Mouse (Mus musculus): ENCODE data around the gene Bmp4. TPM values are rescaled to one million over a fixed set of nuclear protein-coding genes. Genes with fewer than 3 reads are reported as not detected.

The Bmp4 gene
- polyA plus RNA-seq, 1 experiment from 2014 or later = 3.6 TPM

DNA sequence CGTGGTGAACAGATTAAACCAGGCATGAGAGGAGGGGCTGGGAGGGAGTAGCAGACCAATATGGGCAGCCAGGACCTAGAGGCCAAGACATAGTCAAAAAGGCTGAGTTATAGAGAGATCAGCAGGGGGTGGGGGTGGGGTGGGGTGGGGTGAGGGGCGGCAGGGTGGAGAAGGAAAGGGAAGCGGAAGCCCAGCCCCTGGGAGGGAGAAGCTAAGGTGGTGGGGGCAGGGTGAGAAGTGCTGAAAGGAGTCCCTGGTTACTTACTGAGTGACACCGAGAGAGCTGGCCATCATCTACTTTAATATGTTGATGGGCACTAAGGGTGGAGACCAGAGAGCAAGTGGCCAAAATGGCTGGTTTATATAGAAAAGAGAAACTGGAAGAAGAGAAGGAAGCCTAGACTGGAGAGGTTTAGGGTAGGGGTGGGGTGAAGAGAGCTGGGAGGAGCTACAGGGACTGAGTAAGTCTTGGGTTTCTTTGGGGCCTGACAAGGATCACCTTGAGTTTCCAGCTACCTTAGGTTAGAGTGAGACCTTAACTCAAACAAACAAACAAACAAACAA, 20.2 kb upstream of the Bmp4 start:
- Histone ChIP-seq H3K9ac (no peak overlapping the region), H3K4me2 (replicated peaks) (no peak overlapping the region), H3K27ac (no peak overlapping the region), H3K36me3 (replicated peaks; ENCODE audit: control insufficient read depth, insufficient read depth) (no peaks in the 10 kb centered on the region), H3K4me1 (replicated peaks; ENCODE audit: control insufficient read depth, insufficient read depth, low read length) (no peaks in the 10 kb centered on the region), H3K27me3 (ENCODE audit: control insufficient read depth, insufficient read depth, low read length) (no peaks in the 10 kb centered on the region), H3K4me3 (replicated peaks; ENCODE audit: low read length) (no peak overlapping the region), H3K9me3 (ENCODE audit: control insufficient read depth, low read length) (no peaks in the 10 kb centered on the region)
- ATAC-seq (ENCODE audit: low FRiP score) (no peak), DNase-seq (ENCODE audit: low spot score) (no peak)
- WGBS = 52% methylated on average over 4 of the region's 4 CpGs

DNA sequence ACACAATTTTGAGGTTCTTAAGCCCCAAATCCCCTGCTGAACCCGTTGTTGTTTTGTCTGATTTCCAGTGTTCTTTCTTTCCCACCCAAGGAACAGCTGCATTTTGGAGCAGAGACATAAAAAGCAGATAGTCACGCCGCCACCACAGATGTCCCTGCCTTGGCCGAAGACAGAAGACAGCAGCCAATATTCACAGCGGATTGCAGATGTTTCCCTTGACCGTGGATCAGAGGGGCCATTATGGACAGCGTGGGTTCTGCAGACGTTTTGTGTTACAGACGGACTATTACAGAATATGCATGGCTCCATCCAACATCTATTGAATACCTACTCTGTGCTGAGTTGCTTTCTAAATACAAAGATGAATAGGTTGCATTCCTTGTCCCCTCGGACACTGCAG, 18.5 kb upstream of the Bmp4 start:
- ATAC-seq (ENCODE audit: low FRiP score) (no peak), DNase-seq (ENCODE audit: low spot score) (no peak)
- Histone ChIP-seq H3K36me3 (replicated peaks; ENCODE audit: control insufficient read depth, insufficient read depth) (no peaks in the 10 kb centered on the region), H3K9ac (no peak overlapping the region), H3K4me2 (replicated peaks) (no peak overlapping the region), H3K4me3 (replicated peaks; ENCODE audit: low read length) (no peak overlapping the region), H3K27me3 (ENCODE audit: control insufficient read depth, insufficient read depth, low read length) (no peaks in the 10 kb centered on the region), H3K9me3 (ENCODE audit: control insufficient read depth, low read length) (no peaks in the 10 kb centered on the region), H3K4me1 (replicated peaks; ENCODE audit: control insufficient read depth, insufficient read depth, low read length) (no peaks in the 10 kb centered on the region), H3K27ac (no peak overlapping the region)
- WGBS = 78% methylated on average over 10 of the region's 10 CpGs

DNA sequence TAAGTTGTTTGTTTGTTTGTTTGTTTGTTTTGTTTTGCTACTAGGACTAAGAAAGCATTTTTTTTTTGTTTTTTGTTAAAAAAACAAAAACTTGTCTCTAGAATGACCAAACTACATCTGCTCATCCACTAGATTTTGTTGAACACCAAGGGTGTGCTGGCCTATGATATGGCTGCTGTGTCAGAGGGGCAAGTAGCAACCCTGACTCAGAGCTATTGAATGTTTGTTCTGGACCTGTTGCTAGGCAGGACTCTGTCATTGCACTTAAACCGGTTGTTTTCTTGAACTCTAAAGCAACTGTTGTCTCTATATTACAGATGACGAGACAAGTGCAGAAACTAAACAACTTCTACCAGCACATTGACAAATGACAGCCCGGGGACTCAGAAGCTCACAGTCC, 17.9 kb upstream of the Bmp4 start:
- Histone ChIP-seq H3K9ac (no peak overlapping the region), H3K27ac (no peak overlapping the region), H3K4me1 (replicated peaks; ENCODE audit: control insufficient read depth, insufficient read depth, low read length) (no peaks in the 10 kb centered on the region), H3K27me3 (ENCODE audit: control insufficient read depth, insufficient read depth, low read length) (no peaks in the 10 kb centered on the region), H3K36me3 (replicated peaks; ENCODE audit: control insufficient read depth, insufficient read depth) (no peaks in the 10 kb centered on the region), H3K9me3 (ENCODE audit: control insufficient read depth, low read length) (no peaks in the 10 kb centered on the region), H3K4me3 (replicated peaks; ENCODE audit: low read length) (no peak overlapping the region), H3K4me2 (replicated peaks) (no peak overlapping the region)
- DNase-seq (ENCODE audit: low spot score) (no peak), ATAC-seq (ENCODE audit: low FRiP score) (no peak)
- WGBS = 81% methylated on average over 3 of the region's 3 CpGs

DNA sequence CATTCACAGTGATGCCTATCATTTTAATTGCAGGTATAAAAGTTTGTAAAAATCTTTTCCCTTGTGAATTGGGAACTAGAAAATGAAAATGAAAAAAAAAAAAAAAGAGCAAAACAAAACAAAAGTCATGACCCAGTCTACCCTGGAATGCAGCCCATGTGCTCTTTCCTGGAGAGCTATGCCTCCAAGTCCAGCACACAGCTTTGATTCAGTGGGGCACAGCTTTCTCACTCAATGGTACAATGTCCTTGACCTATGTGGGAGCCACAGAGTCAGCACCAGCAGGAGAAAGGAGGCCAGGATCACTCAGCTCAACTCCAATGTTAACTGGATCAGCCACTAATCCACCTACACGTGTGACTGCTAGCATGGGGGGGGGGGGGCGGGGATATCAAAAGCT, 9.5 kb upstream of the Bmp4 start:
- Histone ChIP-seq H3K27me3 (ENCODE audit: control insufficient read depth, insufficient read depth, low read length) (peaks cover 48% of the 10 kb centered on the region), H3K27ac (no peak overlapping the region), H3K4me2 (replicated peaks) (no peak overlapping the region), H3K9ac (no peak overlapping the region), H3K9me3 (ENCODE audit: control insufficient read depth, low read length) (no peaks in the 10 kb centered on the region), H3K36me3 (replicated peaks; ENCODE audit: control insufficient read depth, insufficient read depth) (no peaks in the 10 kb centered on the region), H3K4me3 (replicated peaks; ENCODE audit: low read length) (no peak overlapping the region), H3K4me1 (replicated peaks; ENCODE audit: control insufficient read depth, insufficient read depth, low read length) (no peaks in the 10 kb centered on the region; the same call in 1 of the 2 replicates)
- 74% methylated on average over 2 of the region's 2 CpGs for WGBS
- ATAC-seq (ENCODE audit: low FRiP score) = no peak
- no peak for DNase-seq (ENCODE audit: low spot score)

DNA sequence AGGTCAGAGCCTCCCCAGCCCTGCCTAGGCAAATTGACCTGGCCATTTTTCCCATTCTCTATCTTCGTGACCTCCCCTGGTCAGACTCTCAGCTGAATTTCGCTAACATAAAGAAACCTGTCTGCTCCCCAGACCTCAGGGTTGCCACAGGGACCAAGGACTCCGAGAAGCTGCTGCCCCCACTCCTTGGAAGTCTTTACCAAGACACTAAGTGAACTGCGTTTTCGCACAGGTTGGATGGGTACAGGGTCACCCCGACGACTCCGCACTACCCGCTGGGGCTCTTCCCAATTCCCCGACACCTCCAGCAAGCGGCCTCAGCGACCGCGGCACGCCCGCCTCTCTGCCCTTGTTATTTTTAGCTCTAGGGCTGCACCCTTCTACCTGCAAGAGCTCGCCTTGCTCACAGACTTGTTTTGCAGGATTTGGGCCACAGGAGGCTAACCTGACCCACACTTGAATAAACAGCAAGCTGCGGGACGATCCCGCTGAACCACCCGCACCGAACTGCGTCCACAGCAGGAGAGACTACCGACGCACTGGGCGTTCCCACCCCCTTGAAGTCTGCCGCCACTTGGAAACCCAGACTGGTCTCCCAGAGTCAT, 7.7 kb upstream of the Bmp4 start:
- Histone ChIP-seq H3K9me3 (ENCODE audit: control insufficient read depth, low read length) (no peaks in the 10 kb centered on the region), H3K9ac (no peak overlapping the region), H3K27ac (no peak overlapping the region), H3K4me3 (replicated peaks; ENCODE audit: low read length) (peak overlapping the region; percentile 9; the same call in 1 of the 2 replicates), H3K27me3 (ENCODE audit: control insufficient read depth, insufficient read depth, low read length) (peaks cover 56% of the 10 kb centered on the region), H3K36me3 (replicated peaks; ENCODE audit: control insufficient read depth, insufficient read depth) (no peaks in the 10 kb centered on the region), H3K4me1 (replicated peaks; ENCODE audit: control insufficient read depth, insufficient read depth, low read length) (no peaks in the 10 kb centered on the region; the same call in 1 of the 2 replicates), H3K4me2 (replicated peaks) (peak overlapping the region; percentile 38)
- ATAC-seq (ENCODE audit: low FRiP score) (no peak), DNase-seq (ENCODE audit: low spot score) (no peak)
- WGBS = 2% methylated on average over 27 of the region's 27 CpGs

DNA sequence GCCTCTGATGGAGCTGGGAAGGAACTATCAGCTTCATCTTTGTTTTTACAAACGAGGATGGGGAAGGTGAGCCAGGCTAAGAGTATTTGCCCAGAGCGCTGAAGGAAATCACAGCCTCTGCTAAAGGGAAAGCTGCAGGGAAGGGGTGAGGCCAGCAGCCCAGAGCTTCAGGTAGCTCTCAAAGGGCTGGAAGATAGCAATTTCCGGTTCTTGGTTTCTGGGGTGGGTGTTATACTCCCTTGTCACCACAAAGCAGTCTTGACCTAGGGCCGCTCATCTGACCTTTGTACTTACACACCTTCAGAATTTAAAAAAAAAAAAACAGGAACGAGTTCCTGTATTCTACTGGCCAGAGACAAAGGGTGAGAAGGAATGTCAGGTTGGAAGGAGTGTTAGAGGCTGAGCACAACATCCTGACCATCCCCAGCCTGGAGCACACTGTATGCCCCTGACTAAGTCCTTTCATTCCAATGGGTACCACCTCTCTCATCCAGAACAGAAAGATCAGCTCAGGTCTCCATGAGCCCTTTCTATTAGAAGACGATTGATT, 1.2 kb upstream of the Bmp4 start:
- Histone ChIP-seq H3K27me3 (ENCODE audit: control insufficient read depth, insufficient read depth, low read length) (peaks cover 79% of the 10 kb centered on the region), H3K36me3 (replicated peaks; ENCODE audit: control insufficient read depth, insufficient read depth) (no peaks in the 10 kb centered on the region)
- 54% methylated on average over 6 of the region's 6 CpGs for WGBS

DNA sequence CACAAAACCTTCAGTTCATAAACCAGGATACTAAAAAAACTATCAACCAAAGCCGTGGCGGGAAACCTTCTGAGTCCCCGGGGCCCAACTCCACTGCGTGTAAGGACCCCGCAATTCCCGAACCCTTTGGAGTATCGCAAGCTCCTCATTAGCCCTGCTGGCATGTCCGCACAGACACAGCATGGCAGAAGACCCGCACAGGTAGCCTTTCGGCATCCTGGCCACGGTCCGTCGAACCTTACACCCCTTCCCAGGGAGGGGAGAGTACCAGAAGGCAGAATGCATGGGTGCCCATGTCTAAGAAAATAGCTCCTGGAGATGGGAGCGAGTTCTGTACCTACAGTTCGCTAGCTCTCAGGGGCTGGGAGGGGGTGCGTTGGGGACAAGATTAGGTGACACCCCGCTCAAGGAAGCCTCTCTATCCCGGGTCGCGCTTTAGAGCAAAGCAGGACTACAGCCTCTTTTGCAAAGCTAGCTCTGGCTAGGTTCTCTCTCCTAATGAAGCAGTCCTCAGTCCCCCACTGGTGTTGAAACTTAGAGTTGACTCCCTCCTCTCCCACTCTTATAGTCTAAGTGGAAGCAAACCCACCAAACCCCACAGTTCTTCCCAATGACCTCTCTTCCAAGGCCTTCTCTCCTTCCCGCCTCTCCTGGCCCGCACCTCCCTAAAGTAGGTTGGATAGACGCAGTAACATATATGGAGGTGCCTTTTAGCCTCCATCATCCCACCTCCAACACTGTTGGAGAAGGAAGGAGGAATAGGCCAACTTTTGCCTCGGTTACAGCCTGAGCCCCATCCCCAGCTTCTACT, 826 bp downstream of the Bmp4 start:
- Histone ChIP-seq H3K9ac (0 out of 2 replicates have a peak overlapping the region, but pooled peaks have one; percentile 31), H3K9me3 (ENCODE audit: control insufficient read depth, low read length) (no peaks in the 10 kb centered on the region), H3K27me3 (ENCODE audit: control insufficient read depth, insufficient read depth, low read length) (peaks cover 84% of the 10 kb centered on the region), H3K4me1 (replicated peaks; ENCODE audit: control insufficient read depth, insufficient read depth, low read length) (peaks cover 39% of the 10 kb centered on the region), H3K4me2 (replicated peaks) (peak overlapping the region; percentile 93), H3K36me3 (replicated peaks; ENCODE audit: control insufficient read depth, insufficient read depth) (no peaks in the 10 kb centered on the region), H3K4me3 (replicated peaks; ENCODE audit: low read length) (peak overlapping the region; percentile 55), H3K27ac (no peak overlapping the region)
- DNase-seq (ENCODE audit: low spot score) = no peak
- no peak for ATAC-seq (ENCODE audit: low FRiP score)
- WGBS = 7% methylated on average over 24 of the region's 24 CpGs

More for the DNA sequence above, 1.2 kb upstream of the Bmp4 start:
- Histone ChIP-seq H3K4me1 (replicated peaks; ENCODE audit: control insufficient read depth, insufficient read depth, low read length) (peaks cover 23% of the 10 kb centered on the region), H3K9ac (no peak overlapping the region), H3K27ac (no peak overlapping the region), H3K9me3 (ENCODE audit: control insufficient read depth, low read length) (no peaks in the 10 kb centered on the region), H3K4me2 (replicated peaks) (no peak overlapping the region), H3K4me3 (replicated peaks; ENCODE audit: low read length) (no peak overlapping the region)
- no peak for ATAC-seq (ENCODE audit: low FRiP score)
- no peak for DNase-seq (ENCODE audit: low spot score)

DNA sequence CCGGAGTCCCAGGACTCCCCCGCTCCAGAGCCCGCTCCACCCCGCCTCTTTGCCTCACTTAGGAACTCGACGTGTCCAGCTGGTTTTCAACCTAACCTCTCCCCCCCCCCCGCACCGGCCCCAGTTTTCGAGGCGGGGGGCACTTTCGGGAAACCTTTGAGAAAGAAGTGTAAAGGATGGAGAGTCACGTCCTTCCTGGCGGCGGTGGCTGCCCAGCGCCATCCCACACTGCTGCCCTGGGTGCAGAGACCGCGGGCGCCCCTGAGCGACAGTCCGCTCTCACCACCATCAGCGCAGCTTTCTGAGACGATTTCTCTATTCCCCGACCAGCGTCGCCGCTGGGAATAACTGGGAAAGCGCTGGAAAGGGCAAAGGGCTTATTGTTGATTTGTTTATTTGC, 1.8 kb downstream of the Bmp4 start:
- no peak for ATAC-seq (ENCODE audit: low FRiP score)
- Histone ChIP-seq H3K9ac (0 out of 2 replicates have a peak overlapping the region, but pooled peaks have one; percentile 16), H3K4me3 (replicated peaks; ENCODE audit: low read length) (peak overlapping the region; percentile 55), H3K27ac (no peak overlapping the region), H3K4me2 (replicated peaks) (peak overlapping the region; percentile 93), H3K27me3 (ENCODE audit: control insufficient read depth, insufficient read depth, low read length) (peaks cover 87% of the 10 kb centered on the region), H3K9me3 (ENCODE audit: control insufficient read depth, low read length) (no peaks in the 10 kb centered on the region), H3K36me3 (replicated peaks; ENCODE audit: control insufficient read depth, insufficient read depth) (no peaks in the 10 kb centered on the region), H3K4me1 (replicated peaks; ENCODE audit: control insufficient read depth, insufficient read depth, low read length) (peaks cover 39% of the 10 kb centered on the region)
- WGBS = 1% methylated on average over 27 of the region's 27 CpGs
- DNase-seq (ENCODE audit: low spot score) = no peak

DNA sequence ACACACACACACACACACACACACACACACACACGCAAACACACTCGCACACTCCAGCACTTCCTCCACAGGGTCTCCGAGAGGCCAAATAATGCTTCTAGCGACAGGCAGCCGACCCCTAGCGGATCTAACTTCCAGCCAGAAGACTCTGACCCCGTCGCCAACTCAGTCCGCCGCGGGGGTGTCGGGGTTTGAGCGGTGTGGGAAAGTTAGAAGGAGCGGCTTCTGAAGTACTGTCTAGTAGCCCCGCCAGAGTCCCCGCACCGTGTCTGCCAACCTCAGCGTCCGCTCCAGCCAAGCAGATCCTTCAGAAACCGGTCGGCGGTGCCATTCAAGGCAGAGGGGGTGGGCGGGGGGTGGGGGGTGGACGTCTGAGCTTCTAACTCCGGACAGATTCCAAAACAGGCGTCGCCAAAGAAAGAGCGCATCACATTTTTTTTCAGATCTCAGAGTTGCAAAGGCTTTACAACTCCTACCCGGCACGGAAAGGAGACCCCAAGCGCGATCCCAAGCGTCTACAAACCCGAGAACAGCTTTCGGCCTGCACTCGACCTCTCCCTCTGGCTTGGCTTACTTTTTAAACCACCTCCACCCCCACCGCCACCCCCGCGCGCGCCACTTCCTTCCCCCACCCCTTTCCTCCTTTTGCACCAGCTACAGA, 2.5 kb downstream of the Bmp4 start:
- Histone ChIP-seq H3K9ac (peak overlapping the region; percentile 51), H3K4me3 (replicated peaks; ENCODE audit: low read length) (peak overlapping the region; percentile 55), H3K27ac (no peak overlapping the region), H3K4me1 (replicated peaks; ENCODE audit: control insufficient read depth, insufficient read depth, low read length) (peaks cover 39% of the 10 kb centered on the region), H3K9me3 (ENCODE audit: control insufficient read depth, low read length) (no peaks in the 10 kb centered on the region), H3K36me3 (replicated peaks; ENCODE audit: control insufficient read depth, insufficient read depth) (no peaks in the 10 kb centered on the region), H3K27me3 (ENCODE audit: control insufficient read depth, insufficient read depth, low read length) (peaks cover 91% of the 10 kb centered on the region), H3K4me2 (replicated peaks) (peak overlapping the region; percentile 93)
- DNase-seq (ENCODE audit: low spot score) = no peak
- WGBS = under 1% methylated on average over 37 of the region's 41 CpGs
- ATAC-seq (ENCODE audit: low FRiP score) = peak; percentile 7; the same call in 1 of the 2 replicates

Data from hindbrain, embryonic 14.5 days (tissue).